Mouse (Mus musculus) G1E-ER4 (cell line): ENCODE measurements around the gene Mapk7. TPM values are rescaled to one million over a fixed set of nuclear protein-coding genes. Genes with fewer than 3 reads are reported as not detected.

Experiments used
- GATA1 ChIP-seq: IDR thresholded peaks from one replicate; pipeline ENCODE4 v1.8.0; 2012; ENCODE audit warnings: low read length, inconsistent platforms
- polyA plus RNA-seq: library from polyadenylated mRNA; stranded (reverse); fragments of >175 nt; gene quantifications from 2 replicates; pipeline ENCODE4 v1.2.3, GENCODE M21; 2012

The Mapk7 gene
- polyA plus RNA-seq, 1 experiment: 27.7 TPM

DNA sequence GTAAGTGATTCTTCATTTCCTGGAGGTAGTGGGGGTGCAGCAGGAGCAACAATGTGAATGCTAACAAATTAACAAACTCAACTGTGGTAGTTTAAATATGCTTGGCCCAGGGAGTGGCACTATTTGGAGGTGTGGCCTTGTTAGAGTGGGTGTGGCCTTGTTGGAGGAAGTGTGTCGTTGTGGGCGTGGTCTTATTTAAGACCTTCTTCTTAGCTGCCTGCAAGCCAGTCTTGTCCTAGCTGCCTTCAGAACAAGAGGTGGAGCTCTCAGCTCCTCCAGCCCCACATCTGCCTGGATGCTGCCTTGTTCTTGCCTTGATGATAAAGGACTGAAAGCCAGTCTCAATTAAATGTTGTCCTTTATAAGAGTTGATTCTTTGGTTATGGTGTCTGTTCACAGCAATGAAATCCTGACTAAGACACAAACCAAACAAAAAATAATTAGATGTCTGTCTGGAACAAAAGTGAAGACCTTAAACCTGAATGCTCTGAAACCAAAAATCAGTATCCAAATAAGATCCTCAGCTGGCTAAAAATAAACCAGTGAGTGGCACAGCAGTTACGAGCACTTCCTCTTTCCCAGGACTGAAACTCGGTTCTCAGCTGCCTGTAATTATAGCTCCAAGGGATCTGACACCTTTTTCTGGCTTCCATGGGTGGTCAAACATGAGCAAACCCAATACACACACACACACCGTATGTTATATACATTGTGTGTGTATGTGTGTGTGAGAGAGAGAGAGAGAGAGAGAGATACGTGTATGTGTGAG is 4.7 kb upstream of the Mapk7 start:
- no peak for TF ChIP-seq GATA1

DNA sequence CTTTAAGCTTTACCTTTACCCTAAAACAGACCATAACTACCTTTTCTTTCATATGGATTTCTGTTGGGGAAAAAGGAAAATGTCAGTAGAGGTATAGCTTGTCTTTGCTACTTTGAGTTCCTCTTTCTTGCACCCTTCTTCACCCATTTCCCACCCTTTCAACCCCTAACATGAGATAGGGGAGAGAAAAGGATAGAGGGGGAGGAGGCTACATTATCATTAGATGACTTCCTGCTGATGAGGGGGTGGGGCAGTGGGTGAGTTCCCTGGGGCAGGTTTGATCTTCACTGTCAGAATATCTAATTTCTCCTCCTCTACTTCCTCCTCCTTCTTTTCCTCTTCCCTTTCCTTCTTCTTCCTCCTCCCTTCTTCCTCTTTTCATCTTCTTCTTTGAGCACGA is 3.3 kb upstream of the Mapk7 start:
- no peak for TF ChIP-seq GATA1

DNA sequence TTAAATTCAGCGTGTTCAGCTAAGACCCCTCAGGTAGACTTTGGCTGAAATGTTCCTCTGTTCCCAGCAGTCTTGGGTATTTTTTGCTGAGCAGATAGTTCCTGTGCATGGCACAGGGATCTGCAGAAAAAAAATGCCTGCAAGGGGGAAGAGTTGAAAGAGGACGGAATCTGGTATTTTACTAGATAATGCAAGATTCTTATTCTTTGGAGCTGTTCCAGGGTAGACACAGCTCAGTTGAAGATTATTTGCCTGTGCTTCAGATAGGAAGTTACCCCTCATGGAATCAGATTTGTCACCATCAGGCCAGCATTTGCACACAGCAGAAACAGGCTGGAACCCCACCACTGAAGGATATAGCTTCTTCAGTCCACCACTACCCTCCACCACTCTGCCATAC is 1.3 kb upstream of the Mapk7 start:
- TF ChIP-seq GATA1: no peak

DNA sequence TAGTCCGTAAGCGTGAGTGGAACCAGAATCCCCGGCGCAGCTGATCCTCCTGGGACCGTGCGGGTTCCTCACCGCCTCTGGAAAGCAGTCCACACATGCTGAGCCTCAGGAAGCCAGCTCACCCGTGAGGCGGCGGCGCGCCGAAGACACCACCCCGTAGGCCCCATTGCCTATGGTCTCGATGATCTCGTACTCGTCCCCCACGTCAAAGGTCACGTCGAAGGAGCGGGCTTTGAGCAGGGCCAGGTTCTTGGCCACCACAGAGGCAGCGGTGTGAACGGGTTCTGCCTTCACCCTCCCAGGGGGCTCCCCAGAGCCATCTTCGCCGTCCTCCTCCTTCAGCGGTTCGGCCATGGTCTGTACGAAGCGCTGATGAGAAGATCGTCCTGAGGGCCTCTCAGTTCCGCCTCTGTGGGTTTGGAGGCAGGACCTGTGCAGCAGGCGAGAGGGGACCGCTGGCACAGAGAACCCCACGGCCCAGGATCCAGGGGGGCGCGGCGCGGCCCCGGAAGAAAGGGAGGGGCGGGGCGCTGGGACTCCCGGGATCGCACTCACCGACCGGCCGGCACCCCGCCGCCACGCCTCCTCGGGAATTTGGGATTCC is 579 bp downstream of the Mapk7 start:
- no peak for TF ChIP-seq GATA1

DNA sequence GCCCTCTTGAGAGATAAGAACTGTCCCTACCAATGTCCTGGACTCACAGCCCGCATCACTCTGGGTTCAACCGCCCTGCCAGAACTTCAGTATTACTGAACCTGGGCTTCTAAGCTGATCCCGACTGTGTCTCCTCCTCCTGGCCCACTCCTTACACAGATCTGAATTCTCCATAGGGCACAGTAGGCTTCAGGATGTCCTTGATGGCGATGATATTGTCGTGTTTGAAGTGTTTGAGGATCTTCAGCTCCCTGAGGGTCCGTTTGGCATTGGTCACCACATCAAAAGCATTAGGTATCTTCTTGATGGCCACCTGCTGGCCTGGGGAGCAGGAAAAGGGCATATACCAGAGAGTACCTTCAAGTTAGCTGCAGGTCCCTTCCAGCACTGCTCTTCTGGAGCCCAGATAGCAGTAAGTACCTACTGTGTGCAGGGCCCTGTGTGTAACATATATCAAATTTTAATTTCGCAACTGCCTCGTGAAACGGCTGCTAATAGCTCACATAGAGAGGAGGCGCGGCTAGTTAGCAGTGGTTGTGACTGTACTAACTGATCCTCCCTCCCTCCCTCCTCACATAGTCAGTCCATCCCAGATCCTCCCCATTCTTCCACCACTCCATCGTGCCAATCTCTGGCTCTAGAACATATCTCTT is 1.3 kb downstream of the Mapk7 start:
- TF ChIP-seq GATA1: no peak

DNA sequence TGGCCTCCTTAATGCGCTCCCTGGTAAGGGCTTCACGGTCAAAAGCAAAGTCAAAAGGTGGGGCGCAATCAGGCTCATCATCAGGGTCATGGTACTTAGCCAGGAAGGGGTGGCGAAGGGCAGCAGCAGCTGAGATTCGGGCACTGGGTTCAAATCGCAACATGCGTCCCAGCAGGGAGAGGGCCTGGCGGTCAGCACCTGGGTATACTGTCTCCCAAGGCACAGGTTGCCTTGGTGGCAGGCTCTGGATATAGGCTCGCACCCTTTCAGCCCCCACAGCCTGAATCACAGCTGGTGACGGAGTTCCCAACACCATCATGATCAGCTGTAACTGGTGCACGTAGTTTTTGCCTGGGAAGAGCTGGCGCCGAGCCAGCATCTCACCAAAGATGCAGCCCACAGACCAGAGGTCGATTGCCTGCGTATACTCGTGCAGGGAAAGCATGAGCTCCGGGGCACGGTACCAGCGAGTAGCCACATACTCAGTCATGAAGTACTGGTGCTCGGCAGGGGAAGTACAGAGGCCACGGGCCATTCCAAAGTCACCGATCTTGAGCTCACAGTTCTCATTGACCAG is 3.2 kb downstream of the Mapk7 start:
- TF ChIP-seq GATA1: no peak

DNA sequence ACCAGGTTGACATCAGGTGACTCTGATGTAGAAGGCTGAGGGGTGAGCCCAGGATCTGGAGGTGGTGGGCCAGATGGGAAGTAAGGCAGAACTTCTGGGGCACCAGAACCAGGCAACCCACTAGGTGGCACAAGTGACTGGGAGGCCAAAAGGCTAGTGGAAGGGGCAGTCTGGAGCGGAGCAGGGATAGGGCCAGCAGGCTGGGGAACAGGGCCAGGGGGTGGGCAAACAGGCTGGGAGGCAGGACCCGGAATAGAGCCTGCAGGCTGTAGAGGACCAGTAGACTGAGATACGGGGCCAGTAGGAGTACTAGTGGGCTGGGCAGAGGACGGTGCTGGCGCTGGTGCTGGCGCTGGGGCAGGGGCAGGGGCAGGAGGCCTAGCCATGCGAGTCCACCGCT is 4.3 kb downstream of the Mapk7 start:
- TF ChIP-seq GATA1: no peak

DNA sequence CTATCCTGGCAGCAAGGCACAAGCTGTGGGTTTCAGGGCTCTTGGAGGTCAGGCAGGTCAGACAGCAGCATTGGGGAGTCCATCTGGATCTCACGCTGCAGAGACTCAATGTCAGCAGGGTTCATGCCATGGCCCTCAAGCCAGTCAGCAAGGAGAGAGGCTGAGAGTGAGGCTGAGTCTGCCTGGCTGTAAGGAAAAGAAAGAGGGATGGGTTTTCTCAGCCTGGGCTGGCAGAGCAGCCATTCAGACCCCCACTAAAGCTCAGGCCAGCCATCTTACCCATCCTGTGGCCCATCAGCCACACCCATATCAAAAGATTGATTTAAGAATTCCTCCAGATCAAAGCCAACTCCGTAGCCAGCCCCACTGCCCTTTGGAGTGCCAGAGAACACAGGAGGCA is 5.1 kb downstream of the Mapk7 start:
- TF ChIP-seq GATA1: no peak

DNA sequence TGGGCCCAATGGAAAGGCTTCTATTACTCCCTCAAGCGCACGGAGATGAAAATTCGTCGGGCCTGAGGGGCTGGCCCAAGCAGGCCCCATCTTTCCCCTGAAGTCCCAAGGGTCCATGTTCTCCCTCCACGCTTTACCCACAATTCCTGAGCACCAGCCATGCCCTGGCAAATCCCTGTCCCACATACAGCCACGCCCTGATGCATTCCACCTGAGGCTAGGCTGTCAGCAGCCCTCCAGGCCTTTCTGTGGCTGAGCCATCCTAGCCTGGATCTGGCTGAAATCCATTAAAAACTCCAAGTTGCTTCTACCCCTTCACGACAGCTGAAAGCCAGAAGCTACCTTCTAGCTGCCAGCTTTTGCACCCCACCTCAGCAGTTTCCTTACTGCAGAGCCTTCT is 6.3 kb downstream of the Mapk7 start:
- TF ChIP-seq GATA1: no peak

DNA sequence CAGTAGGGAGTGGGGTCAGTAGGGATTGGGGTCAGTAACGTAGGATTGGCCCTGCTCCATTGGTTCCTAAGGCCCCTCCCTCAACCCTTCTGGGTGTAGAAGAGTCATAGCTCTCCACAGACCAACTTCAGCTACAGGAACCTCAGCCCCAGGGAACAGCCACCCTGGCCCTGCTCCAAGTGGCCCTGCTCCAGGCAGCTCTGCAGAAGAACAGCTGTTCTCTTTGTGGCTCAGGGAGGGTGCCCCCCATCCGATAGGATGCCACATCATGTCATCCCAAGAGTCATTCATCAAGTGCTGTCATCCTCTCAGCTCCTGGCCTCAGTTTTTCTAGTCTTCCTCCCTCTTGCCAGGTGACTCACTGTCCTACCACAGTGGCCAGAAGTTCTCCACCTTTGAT is 6.8 kb downstream of the Mapk7 start:
- TF ChIP-seq GATA1: no peak

DNA sequence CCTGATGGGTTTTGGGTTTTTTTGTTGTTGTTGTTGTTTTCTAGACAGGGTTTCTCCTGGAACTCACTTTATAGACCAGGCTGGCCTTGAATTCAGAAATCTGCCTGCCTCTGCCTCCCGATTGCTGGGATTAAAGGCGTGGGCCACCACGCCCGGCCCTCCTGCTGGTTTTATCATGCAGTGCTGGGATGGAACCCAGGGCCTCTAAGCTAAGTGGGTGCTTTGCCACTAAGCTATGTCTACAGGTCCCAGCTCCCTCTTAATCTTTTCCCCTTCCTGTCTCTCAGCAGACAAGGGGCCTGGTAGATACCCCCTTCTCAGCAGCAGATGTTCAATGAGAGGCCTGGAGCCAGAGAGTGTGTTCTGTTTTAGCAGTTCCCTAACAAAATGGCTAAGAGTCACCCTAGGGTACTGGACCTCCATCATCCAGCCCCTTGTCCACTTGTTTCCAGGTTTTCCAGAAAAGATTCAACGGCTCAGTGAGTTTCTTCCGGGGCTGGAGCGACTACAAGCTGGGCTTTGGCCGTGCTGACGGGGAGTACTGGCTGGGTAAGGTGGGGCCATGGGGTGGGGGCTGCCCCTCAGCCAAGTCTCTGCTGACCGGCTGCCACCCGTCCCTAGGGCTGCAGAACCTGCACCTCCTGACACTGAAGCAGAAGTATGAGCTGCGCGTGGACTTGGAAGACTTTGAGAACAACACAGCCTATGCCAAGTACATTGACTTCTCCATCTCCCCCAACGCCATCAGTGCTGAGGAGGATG is 7.6 kb downstream of the Mapk7 start:
- no peak for TF ChIP-seq GATA1

DNA sequence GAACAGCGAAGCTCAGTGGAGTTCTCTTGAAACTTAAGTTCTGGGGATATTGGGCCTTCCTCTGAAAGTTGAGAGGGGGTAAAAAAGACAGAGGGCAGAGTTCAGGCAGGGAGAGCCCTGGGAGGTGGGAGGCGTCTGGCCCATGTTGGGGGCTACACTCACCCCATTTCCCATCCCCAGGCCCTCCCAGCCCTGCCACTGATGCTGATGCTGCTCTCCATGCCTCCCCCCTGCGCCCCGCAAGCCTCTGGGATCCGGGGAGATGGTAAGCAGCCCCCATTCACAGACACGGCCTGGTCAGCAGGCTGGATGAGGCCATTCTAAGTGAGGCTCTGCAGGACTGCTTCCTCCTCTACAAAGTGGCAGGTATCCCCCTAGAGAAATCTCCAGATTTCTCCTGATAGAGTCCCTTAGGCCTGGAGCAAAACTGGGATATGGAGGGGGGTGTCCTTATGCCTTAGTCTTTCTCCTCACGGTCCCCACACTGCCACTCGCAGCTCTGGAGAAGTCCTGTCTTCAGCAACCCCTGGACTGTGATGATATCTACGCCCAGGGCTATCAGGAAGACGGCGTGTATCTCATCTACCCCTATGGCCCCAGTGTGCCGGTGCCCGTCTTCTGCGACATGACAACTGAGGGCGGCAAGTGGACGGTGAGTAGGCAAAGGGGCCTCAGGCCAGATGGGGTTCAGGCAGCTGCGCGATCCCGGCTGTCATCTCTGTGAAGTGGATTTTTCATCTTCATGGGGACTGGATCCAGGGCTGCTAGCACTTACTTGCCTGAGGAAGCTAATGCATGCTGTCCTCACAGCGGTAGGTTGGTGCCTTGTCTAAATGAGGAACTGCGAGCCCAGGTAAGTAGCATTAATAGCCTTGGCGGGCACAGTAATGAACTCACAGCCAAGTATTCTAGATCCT is 8.4 kb downstream of the Mapk7 start:
- TF ChIP-seq GATA1: no peak

DNA sequence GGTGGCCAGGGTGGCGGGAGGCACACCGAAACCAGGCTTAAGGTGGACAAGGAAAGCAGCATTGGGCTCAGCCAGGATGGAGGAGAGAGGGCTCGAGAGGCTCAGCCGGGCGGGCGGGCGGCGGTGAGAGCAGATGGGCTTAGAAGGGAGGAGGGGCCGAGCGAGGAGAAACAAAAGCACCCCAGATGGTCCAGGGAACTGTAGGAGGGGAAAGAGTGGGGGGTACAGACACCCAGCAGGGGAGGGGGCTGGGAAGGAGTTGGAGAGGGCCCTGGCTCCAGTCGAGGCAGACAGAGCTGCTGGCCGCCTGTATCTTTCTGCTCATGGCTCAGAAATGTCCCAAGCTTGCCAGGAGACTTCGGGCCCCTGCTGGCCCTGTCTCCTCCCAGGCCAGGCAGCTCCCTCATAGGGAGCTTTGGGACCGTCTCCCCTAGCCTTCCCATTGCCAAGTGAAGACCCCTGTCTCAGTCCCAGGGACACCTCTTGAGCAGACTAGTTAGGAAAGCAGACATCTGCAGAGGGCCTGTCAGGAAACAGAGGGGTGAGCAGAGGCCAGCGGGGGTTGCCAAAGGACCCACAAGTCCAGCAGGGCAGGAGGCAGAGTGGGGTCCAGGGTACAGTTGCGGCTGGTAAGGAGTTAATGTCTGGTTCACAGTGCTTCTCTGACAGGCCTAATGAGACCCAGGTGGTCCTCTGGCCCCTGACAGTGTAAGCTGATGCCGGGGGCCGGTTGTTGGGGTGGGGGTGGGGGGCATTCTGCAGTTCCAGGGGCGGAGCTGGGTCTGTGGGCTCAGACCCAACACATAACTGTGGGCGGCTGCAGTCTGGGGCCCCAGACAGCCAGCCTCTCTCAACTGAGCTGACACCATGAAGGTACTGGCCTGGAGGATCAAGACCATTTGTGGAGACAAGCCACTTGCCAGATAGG is 9.3 kb downstream of the Mapk7 start, which contains the start of gene Mfap4:
Gene Mfap4, plus strand, starts transcription at position 819 of the 928 bp plus-strand sequence.
- no peak for TF ChIP-seq GATA1

DNA sequence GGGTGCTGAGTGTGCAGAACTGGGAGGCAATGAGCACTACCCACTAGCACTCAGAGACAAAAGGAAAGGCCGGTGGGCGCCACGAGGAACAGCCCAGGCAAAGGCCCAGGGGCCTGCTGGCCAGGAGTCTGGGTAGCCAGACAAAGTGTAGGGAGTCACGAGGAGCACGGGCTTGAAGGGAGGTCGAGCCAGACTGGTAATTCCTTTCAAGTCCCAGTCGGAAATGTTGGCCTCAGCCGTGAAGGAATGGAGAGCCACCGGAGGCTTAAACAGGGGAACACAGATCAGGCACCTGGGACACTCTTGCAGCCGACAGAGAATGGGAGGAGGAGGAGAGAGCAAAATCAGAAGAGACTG is 10.0 kb downstream of the Mapk7 start:
- TF ChIP-seq GATA1: no peak
